Mouse (Mus musculus): ENCODE measurements around the gene Fnip2.

The Fnip2 gene

GRCm38 (mm10) chr3:79415081-79415480, 152.5 kb downstream of the Fnip2 start:
- no peak for DNase-seq (ENCODE audit: low read depth)

GRCm38 (mm10) chr3:79413492-79413891, 154.1 kb downstream of the Fnip2 start:
- no peak for DNase-seq (ENCODE audit: low read depth)

GRCm38 (mm10) chr3:79411666-79412065, 155.9 kb downstream of the Fnip2 start:
- no peak for DNase-seq (ENCODE audit: low read depth)

- no peak for DNase-seq (ENCODE audit: low read depth)
Measured at GRCm38 (mm10) chr3:79410629-79410995, 157.0 kb downstream of the Fnip2 start.

- DNase-seq (ENCODE audit: low read depth): no peak
Measured at GRCm38 (mm10) chr3:79409927-79410628, 157.5 kb downstream of the Fnip2 start.

- DNase-seq (ENCODE audit: low read depth): no peak
Measured at GRCm38 (mm10) chr3:79408546-79408945, 159.1 kb downstream of the Fnip2 start.

Measured in fibroblast of lung, adult 2 months (primary cell).